Mouse (Mus musculus) ES-CJ7 (cell line): ENCODE data around the gene Higd2a.

Source experiments
- DNase-seq: peaks from one replicate; pipeline ENCODE4 v3.0.0; 2011; ENCODE audit warnings: low read depth, low spot score

The Higd2a gene

DNA sequence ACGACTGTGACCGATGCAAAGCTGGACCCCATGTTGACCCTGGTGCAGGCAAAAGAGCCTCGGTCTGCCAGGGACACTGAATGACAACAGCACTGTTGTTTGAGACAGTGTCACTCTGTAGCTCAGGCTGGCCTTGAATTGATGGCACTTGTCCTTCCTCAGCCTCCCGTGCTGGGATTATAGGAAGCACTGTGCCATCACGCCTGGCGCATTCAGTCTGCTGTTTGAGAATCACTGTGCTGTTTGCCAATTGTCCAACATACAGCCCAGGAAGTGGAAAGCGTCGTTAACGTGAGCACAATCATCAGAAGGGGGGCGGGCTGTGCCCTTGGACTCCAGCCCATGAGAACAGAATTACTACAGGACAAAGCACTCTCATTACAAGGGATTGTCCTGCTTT, 7.9 kb upstream of the Higd2a start:
- DNase-seq = no peak

DNA sequence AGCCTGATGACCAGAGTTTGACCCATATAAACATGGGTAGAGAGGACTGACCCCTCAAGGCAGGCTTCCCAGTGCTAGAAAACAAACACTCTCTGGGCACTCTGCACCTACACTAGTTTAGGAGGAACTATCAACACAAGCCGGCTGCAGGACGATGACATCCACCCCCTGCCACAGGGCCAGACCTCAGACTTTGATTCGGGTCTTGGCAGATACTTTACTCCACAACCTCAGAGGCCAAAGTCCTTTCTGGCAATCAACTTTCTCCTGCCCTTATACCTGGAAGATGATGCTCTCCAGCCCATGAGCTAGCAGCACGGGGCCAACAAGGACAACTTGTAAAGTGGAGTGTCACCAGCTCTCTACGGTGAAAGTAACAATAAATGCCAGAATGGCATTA, 7.1 kb upstream of the Higd2a start:
- no peak for DNase-seq

GRCm38 (mm10) chr13:54585831-54586230, 4.2 kb upstream of the Higd2a start:
- DNase-seq = no peak

DNA sequence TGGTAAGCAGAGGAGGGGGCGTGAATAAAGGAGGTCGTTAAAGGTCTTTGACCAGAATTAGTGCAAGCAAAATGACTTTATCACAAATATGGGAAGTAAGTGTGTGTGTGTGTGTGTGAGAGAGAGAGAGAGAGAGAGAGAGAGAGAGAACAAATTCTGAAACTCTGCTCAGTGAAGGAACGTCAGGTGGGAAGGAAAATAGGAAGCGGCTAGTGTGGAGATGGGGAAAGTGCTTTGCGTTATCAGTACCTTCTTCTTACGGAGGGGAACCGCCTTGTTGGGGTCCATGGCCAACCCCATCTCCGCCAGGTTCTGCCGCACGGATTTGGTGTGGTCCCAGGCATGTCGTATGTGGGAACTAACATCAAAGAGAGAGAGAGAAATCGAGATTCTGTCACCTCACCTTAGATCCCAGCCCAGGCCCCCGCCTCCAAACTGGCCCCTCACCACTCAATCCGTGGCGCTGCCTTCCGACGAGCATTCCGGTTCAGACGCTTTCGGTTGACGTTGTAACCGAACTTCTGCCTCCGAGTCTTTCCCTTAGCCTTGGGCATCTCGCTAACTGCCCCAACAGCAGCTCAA, 502 bp upstream of the Higd2a start:
- DNase-seq = no peak

- no peak for DNase-seq
These were observed 1.9 kb downstream of the Higd2a start for GRCm38 (mm10) chr13:54591776-54592356.

DNA sequence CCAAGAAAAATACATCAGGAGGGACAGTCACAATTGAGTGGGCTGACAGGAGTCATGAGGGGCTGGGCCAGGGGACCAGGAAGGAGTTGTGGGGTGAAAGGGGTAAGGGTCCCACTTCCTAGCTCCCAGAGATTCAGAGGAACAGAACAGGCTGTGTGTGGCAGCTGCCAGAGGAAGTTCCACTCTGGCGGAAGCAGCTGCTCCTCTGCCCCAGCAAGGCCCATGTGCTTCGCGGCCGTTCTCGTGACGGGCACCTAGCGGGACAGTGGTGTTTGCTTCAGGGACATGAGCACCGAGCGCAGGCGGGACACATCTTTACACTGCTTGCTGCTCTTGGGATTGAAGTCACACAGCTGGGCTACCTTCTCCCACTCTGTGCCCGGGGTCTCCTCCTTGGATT, 3.6 kb downstream of the Higd2a start:
- DNase-seq = no peak

- no peak for DNase-seq
These were observed 6.2 kb downstream of the Higd2a start for GRCm38 (mm10) chr13:54596107-54596690.

DNA sequence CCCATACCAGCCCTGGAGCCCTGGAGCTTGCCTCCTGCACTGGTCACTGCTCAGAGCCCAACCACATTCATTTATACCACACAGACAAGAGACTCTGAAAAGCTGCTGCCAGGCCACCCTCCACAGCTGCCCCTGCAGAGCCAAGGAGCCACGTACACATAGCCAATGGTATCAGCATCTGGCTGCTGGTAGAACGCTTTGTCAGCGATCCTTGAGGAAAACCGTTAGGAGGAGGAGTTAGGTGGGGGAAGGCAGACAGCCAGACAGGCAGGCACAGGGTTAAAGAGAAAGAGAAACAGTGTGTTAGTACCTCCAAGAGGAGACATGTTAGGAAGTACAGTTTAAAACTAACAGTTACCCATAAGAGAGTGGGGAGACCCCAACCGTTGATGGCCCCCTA, 6.9 kb downstream of the Higd2a start:
- DNase-seq = no peak

DNA sequence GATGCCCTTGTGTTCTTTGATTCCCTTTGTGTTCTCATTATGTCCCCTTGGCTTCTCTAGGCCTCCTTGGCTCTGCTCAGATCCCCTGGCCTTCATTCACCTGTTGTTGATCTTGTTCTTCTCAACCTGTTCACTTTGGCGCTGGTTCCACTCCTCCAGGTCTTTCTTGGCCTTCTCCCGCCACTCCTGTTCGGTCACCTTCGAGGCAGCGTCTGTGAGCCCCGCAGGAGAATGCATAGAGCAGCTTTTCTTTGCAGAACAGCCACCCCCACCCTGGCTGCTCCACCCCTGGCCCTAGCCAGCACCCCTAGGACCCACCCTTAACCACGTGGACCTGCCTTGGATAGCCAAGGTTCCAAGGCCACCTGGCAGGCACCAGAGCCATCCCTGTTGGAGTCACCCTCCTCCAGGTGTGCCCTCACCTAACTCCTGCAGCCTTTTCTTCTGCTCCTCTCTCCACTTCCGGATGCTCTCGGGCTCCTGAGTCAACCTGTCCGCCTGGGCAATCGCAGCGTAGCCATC, 8.7 kb downstream of the Higd2a start:
- no peak for DNase-seq

- peak; percentile 88 for DNase-seq
These were observed 12.7 kb downstream of the Higd2a start for GRCm38 (mm10) chr13:54602639-54603111.

DNA sequence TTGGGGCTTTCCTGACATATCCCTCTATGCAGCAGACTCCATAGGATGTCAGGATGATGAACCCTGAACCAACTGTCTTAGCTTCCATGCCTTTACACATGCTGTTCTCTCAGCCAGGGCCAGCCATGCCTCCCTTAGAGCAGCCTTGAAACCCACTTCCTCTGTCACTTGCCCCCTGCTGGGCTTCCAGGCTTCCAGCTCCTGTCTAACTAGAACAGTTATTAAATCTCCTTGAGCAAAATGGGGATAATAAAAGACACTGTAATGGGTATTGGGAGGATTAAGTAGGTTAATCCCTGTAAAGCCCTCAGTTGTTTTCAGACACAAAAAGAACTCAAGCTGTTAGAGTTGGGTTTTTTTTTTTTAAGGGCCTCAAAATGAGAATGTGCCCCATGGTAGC, 13.5 kb downstream of the Higd2a start:
- peak; percentile 43 for DNase-seq

- DNase-seq = no peak
These were observed 14.2 kb downstream of the Higd2a start for GRCm38 (mm10) chr13:54604221-54604620.

DNA sequence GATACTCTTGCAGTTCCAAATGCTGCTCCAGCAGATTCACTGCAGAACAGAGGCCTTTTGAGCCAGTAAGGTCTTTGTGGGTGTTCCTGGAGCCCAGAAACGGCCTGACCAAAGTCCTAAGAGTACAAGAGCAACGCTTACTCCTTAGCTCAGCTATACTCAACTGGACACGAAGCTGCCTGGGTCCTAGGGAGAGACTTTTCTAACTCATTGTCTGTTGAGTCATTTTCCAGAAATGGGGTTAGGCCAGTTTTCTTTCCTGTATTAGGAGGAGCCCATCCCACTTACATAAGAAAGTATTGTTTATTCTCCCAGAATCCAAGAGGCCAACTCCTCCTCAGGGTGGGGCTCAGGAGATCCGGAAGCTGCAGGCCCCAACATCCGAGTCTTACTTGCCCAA, 15.4 kb downstream of the Higd2a start:
- DNase-seq = no peak

GRCm38 (mm10) chr13:54607204-54607603, 17.2 kb downstream of the Higd2a start:
- no peak for DNase-seq

GRCm38 (mm10) chr13:54608002-54608401, 18.0 kb downstream of the Higd2a start:
- no peak for DNase-seq

DNA sequence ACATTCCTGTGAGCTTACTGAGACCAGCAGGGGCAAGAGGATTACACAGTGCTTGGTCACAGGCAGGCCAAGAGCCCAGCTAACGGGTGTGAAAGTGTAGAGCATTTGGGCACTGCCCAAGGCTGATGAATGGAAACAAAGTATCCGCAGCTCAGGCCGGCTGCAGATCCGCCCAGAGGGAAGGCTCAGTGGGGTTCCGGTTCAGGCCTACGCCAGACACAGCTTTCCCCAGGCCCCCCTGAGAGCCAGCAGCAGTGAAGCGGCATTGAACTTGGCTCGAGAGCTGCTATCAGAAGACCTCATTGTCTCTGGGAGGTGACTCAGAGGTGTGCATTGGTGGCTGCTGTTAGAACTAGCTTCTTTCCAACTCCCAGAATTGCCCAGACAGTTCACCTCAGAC, 18.7 kb downstream of the Higd2a start:
- DNase-seq = peak; percentile 83

DNA sequence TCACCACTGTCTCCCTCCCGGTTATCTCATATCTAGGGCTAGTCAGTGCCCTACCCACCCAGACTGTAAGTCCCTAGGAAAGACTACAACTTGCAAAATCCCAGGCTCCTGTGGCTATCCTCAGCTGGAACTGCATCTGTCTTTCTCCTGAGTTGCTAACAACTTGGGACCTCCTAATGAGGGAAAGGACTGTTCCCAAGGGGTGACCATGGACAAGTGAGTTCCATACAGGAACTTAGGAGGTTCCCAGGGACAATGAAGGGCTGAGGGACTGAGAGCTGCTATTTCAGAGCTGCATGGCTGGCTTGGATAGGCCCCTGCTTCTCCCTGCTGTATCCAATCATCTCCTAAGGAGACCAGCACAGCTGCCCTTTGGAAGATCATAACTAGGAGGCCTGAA, 19.3 kb downstream of the Higd2a start:
- DNase-seq = no peak

DNA sequence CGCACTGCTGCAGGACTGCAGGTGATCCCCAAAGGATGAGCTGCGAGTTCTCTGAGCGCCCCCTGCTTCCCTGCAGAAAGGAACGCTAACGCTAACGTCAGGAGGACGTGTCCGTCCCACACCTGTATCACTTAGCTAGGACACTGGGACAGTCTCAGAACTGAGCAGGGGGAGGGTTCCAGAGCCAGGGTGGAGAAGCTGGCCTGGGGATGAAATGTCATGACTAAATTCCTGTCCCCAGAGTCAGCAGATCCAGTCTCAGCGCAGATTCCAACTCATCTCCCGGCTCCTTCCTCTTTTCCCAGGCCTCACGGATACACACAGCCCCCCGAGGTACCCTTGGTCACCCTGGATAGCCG, 20.6 kb downstream of the Higd2a start:
- DNase-seq = no peak

- DNase-seq = peak; percentile 42
These were observed 21.2 kb downstream of the Higd2a start, which contains the start of gene Cltb for GRCm38 (mm10) chr13:54610972-54611754. Gene Cltb, minus strand, starts transcription at chr13:54611344.

DNA sequence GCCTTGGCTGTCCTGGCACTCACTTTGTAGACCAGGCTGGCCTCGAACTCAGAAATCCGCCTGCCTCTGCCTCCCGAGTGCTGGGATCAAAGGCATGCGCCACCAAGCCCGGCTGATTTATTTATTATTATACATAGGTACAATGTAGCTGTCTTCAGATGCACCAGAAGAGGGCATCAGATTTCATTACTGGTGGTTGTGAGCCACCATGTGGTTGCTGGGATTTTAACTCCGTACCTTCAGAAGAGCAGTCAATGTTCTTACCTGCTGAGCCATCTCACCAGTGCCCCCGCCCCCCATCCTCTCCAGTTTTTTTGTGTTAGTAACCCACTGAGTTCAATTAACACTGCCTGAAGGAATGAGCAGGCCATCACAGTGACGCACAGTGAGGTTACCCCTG, 23.1 kb downstream of the Higd2a start:
- peak; percentile 74 for DNase-seq

- no peak for DNase-seq
These were observed 26.3 kb downstream of the Higd2a start for GRCm38 (mm10) chr13:54616307-54616706.

DNA sequence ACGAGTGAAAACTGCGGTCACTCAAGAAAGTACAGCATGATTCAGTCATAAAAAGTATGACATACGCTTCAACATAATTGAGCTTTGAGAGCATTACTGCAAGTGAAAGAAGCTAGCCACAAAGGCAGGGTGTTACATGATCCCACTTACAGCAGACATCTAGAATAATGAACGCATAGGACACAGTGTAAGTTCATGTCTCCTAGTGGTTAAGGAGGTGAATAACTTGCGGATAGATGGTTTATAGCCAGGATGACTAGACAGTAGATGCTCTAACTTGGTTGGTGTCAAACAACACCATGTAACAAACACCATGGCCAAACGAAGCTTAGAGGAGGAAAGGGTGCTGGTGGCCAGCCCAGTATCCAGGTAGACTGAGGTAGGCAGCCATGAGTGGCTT, 27.0 kb downstream of the Higd2a start:
- peak; percentile 52 for DNase-seq
